Mouse (Mus musculus) bone marrow, adult 2 months (tissue): ENCODE data around the gene BC048507.

Experiments
- CTCF ChIP-seq: fragments of 200-500 bp; IDR thresholded peaks from 2 replicates; pipeline ENCODE4 v1.5.1; 2011; ENCODE audit warnings: low read length, control low read depth; ENCODE audit not compliant: control insufficient read depth, insufficient read depth
- POLR2A ChIP-seq: fragments of 200-500 bp; IDR thresholded peaks from 2 replicates; pipeline ENCODE4 v1.6.1; 2011; ENCODE audit warnings: low read depth, mild to moderate bottlenecking, control low read depth, low read length, borderline replicate concordance; ENCODE audit not compliant: control insufficient read depth

- TF ChIP-seq CTCF (no peak), POLR2A (no peak)
Observed at GRCm38 (mm10) chr13:67883966-67884365, 20.8 kb downstream of the BC048507 start.
